Mouse (Mus musculus) urinary bladder, adult 18-20 months (tissue): ENCODE data around the gene Cib1.

ENCODE experiments used
- DNase-seq, 2 experiments: peaks; one replicate each; pipeline ENCODE4 v3.0.0; 2022; ENCODE audit warnings: low spot score in 2 of 2, mixed read lengths in 2 of 2

Gene Cib1

GRCm38 (mm10) chr7:80201888-80202540, 30.6 kb downstream of the Cib1 start:
- no peak for DNase-seq

GRCm38 (mm10) chr7:80200963-80201539, 31.6 kb downstream of the Cib1 start:
- DNase-seq: no peak

GRCm38 (mm10) chr7:80200588-80200945, 32.0 kb downstream of the Cib1 start:
- DNase-seq: no peak

GRCm38 (mm10) chr7:80199851-80200587, 32.6 kb downstream of the Cib1 start:
- no peak for DNase-seq

GRCm38 (mm10) chr7:80199286-80199685, 33.3 kb downstream of the Cib1 start:
- no peak for DNase-seq

- no peak for DNase-seq
Observed at GRCm38 (mm10) chr7:80198863-80199262, 33.8 kb downstream of the Cib1 start.

- peak; percentile 76 to 86 for DNase-seq
Observed at GRCm38 (mm10) chr7:80197941-80198778, 34.5 kb downstream of the Cib1 start.

- no peak for DNase-seq
Observed at GRCm38 (mm10) chr7:80197371-80197770, 35.2 kb downstream of the Cib1 start.

GRCm38 (mm10) chr7:80195576-80196263, 36.9 kb downstream of the Cib1 start:
- DNase-seq: no peak

GRCm38 (mm10) chr7:80195146-80195545, 37.5 kb downstream of the Cib1 start:
- DNase-seq: no peak

GRCm38 (mm10) chr7:80193941-80194739, 38.5 kb downstream of the Cib1 start:
- no peak for DNase-seq

GRCm38 (mm10) chr7:80192226-80193061, 40.2 kb downstream of the Cib1 start:
- DNase-seq: peak; percentile 85 to 88

- DNase-seq: peak; percentile 86 to 92
Observed at GRCm38 (mm10) chr7:80191455-80191854, 41.2 kb downstream of the Cib1 start.

GRCm38 (mm10) chr7:80189147-80189933, 43.3 kb downstream of the Cib1 start:
- no peak for DNase-seq

GRCm38 (mm10) chr7:80188579-80189125, 44.0 kb downstream of the Cib1 start:
- DNase-seq: no peak

- no peak for DNase-seq
Observed at GRCm38 (mm10) chr7:80187501-80187900, 45.1 kb downstream of the Cib1 start.

GRCm38 (mm10) chr7:80186531-80187296, 45.9 kb downstream of the Cib1 start, which contains the start of gene Sema4b:
Gene Sema4b (plus strand): TSS chr7:80186841.
- peak; percentile 84 to 97 for DNase-seq

- peak in 1 of 2 experiments; percentile 64 for DNase-seq
Observed at GRCm38 (mm10) chr7:80186021-80186420, 46.6 kb downstream of the Cib1 start.
